Mouse (Mus musculus) kidney, postnatal 4 days (tissue): Measurements from ENCODE around the gene Gm42688.

ENCODE experiments used
- DNase-seq, 2 experiments: peaks; one replicate each; pipeline ENCODE4 v3.0.0; 2021; ENCODE audit warnings: mixed read lengths in 2 of 2

Gene Gm42688

GRCm38 (mm10) chr6:83141636-83142035, 40.2 kb downstream of the Gm42688 start:
- DNase-seq: peak; percentile 39 to 49

- peak; percentile 47 to 64 for DNase-seq
Measured at GRCm38 (mm10) chr6:83142211-83142731, 40.9 kb downstream of the Gm42688 start.

- DNase-seq: no peak
Measured at GRCm38 (mm10) chr6:83142886-83143285, 41.5 kb downstream of the Gm42688 start.

GRCm38 (mm10) chr6:83145209-83145608, 43.8 kb downstream of the Gm42688 start:
- DNase-seq: no peak

GRCm38 (mm10) chr6:83145805-83146204, 44.4 kb downstream of the Gm42688 start:
- no peak for DNase-seq

- peak in 1 of 2 experiments; percentile 50 for DNase-seq
Measured at GRCm38 (mm10) chr6:83147280-83147679, 45.9 kb downstream of the Gm42688 start.

- DNase-seq: no peak
Measured at GRCm38 (mm10) chr6:83151721-83152120, 50.3 kb downstream of the Gm42688 start.

GRCm38 (mm10) chr6:83153038-83153437, 51.6 kb downstream of the Gm42688 start:
- no peak for DNase-seq

GRCm38 (mm10) chr6:83153485-83153884, 52.1 kb downstream of the Gm42688 start:
- DNase-seq: no peak

- peak in 1 of 2 experiments; percentile 27 for DNase-seq
Measured at GRCm38 (mm10) chr6:83155552-83156238, 54.3 kb downstream of the Gm42688 start.

- peak; percentile 83 to 85 for DNase-seq
Measured at GRCm38 (mm10) chr6:83156259-83156684, 54.9 kb downstream of the Gm42688 start, which contains the start of the genes Wdr54 and 1700003E16Rik. Wdr54 (minus strand) TSS chr6:83156397. 1700003E16Rik (plus strand) TSS chr6:83156404.

GRCm38 (mm10) chr6:83159456-83159855, 58.0 kb downstream of the Gm42688 start:
- DNase-seq: peak in 1 of 2 experiments; percentile 39
